Mouse (Mus musculus) testis, adult 2 months (tissue): Measurements from ENCODE around the gene Xrn1.

Experiments
- CTCF ChIP-seq: fragments of 200-500 bp; IDR thresholded peaks from 2 replicates; pipeline ENCODE4 v1.5.1; 2012; ENCODE audit warnings: low read depth, mild to moderate bottlenecking, inconsistent platforms, low read length, moderate library complexity; ENCODE audit not compliant: control insufficient read depth, insufficient read depth, insufficient replicate concordance
- POLR2A ChIP-seq: fragments of 200-500 bp; IDR thresholded peaks from 2 replicates; pipeline ENCODE4 v1.6.1; 2012; ENCODE audit warnings: low read depth, mild to moderate bottlenecking, inconsistent platforms, low read length, moderate library complexity; ENCODE audit not compliant: control insufficient read depth

DNA sequence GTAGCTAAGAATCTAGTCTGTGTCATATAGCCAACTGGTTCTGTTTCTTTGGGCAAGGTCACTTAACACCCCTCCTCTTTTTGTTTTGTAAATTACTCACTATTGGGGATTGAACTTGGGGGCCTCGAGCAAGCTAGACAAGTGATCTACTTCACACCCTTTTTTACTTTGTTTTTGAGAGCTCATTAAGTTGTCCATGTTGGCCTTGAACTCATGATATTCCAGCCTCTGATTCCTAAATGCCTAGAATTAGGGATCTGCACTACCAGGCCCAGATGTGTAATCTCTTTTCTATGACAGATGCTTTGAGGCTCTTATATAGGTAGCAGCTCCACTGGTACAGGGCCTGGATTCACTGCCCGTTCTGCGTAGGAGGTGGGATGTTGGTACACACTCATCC lies 89.7 kb downstream of the Xrn1 start:
- TF ChIP-seq CTCF (no peak), POLR2A (no peak)
